ENCODE assay signal across 24 mouse cellular contexts in genomic region chr10:29794663-29795062, GRCm38 (mm10).
DNase-seq lines count a peak whose midpoint lies in the region; ATAC-seq lines count a peak whose summit lies in the region.
"Had no signal": no experiment of that assay in that cellular context is flagged by ENCODE, and none has a peak within 500 bp of the region (broad histone marks: within the 10 kb centered on the region; RNA-seq: fewer than 3 reads in every experiment).

No protein-coding gene starts in this region.

- no peaks in the 10 kb centered on the region for H3K36me3 ChIP-seq in forebrain, embryonic 11.5 days (ENCODE audit: control insufficient read depth, insufficient read depth, low read length)
- H3K36me3 ChIP-seq in forebrain, embryonic 13.5 days (ENCODE audit: poor library complexity, severe bottlenecking): no peaks in the 10 kb centered on the region
- no peaks in the 10 kb centered on the region for H3K36me3 ChIP-seq in kidney, embryonic 16.5 days (ENCODE audit: insufficient read depth, low read length)
- no peaks in the 10 kb centered on the region for H3K36me3 ChIP-seq in limb, embryonic 12.5 days
- H3K36me3 ChIP-seq: embryonic facial prominence, embryonic 13.5 days; heart, embryonic 13.5 days had no signal

- H3K9ac ChIP-seq in forebrain, embryonic 11.5 days (ENCODE audit: low read length): no peak overlapping the region
- no peak overlapping the region for H3K9ac ChIP-seq in forebrain, embryonic 13.5 days
- H3K9ac ChIP-seq in kidney, embryonic 16.5 days (replicated peaks; ENCODE audit: low read length): no peak overlapping the region
- no peak overlapping the region for H3K9ac ChIP-seq in limb, embryonic 12.5 days (replicated peaks)
- H3K9ac ChIP-seq: embryonic facial prominence, embryonic 13.5 days; forebrain, postnatal 0 days; heart, embryonic 13.5 days had no signal

- H3K4me1 ChIP-seq in forebrain, embryonic 11.5 days (replicated peaks; ENCODE audit: control insufficient read depth, insufficient read depth, low read length): no peaks in the 10 kb centered on the region
- no peaks in the 10 kb centered on the region for H3K4me1 ChIP-seq in forebrain, embryonic 13.5 days
- H3K4me1 ChIP-seq in kidney, embryonic 16.5 days (ENCODE audit: insufficient read depth, low read length): no peaks in the 10 kb centered on the region
- peaks cover 12% of the 10 kb centered on the region for H3K4me1 ChIP-seq in limb, embryonic 12.5 days (replicated peaks)
- H3K4me1 ChIP-seq: embryonic facial prominence, embryonic 13.5 days; heart, embryonic 13.5 days had no signal

- WGBS in forebrain, embryonic 11.5 days: 89% methylated on average over 1 of the region's 1 CpGs
- 81% methylated on average over 1 of the region's 1 CpGs for WGBS in forebrain, embryonic 13.5 days
- WGBS in kidney, embryonic 16.5 days: 45% methylated on average over 1 of the region's 1 CpGs
- WGBS in limb, embryonic 12.5 days: 67% methylated on average over 1 of the region's 1 CpGs

- no peak overlapping the region for H3K27ac ChIP-seq in forebrain, embryonic 11.5 days (ENCODE audit: low read depth, low read length)
- no peak overlapping the region for H3K27ac ChIP-seq in forebrain, embryonic 13.5 days
- H3K27ac ChIP-seq in kidney, embryonic 16.5 days (ENCODE audit: low read length): no peak overlapping the region
- no peak overlapping the region for H3K27ac ChIP-seq in limb, embryonic 12.5 days
- H3K27ac ChIP-seq: embryonic facial prominence, embryonic 13.5 days; gastrocnemius, adult 2 months; heart, embryonic 13.5 days had no signal

- H3K4me2 ChIP-seq in forebrain, embryonic 11.5 days (ENCODE audit: low read depth, low read length, severe bottlenecking): no peak overlapping the region
- no peak overlapping the region for H3K4me2 ChIP-seq in forebrain, embryonic 13.5 days
- no peak overlapping the region for H3K4me2 ChIP-seq in kidney, embryonic 16.5 days (replicated peaks; ENCODE audit: low read depth, low read length)
- H3K4me2 ChIP-seq in limb, embryonic 12.5 days: no peak overlapping the region
- H3K4me2 ChIP-seq: embryonic facial prominence, embryonic 13.5 days; heart, embryonic 13.5 days had no signal

- peak; percentile 56; the same call in 1 of the 2 replicates for ATAC-seq in forebrain, embryonic 11.5 days (replicated peaks; ENCODE audit: low FRiP score)
- no peak for ATAC-seq in forebrain, embryonic 13.5 days
- peak; percentile 89 for ATAC-seq in kidney, embryonic 16.5 days (ENCODE audit: low FRiP score, low TSS enrichment)
- ATAC-seq in limb, embryonic 12.5 days (ENCODE audit: insufficient number of reproducible peaks, insufficient read depth, low FRiP score, low TSS enrichment, low read depth): peak; percentile 90
- ATAC-seq: activated CD4-positive, CD25-positive, alpha-beta regulatory T cell, adult 4 months; forebrain, postnatal 0 days; hindbrain, embryonic 16.5 days; inflammation-experienced regulatory T-cells, adult 6 months; intestine, postnatal 0 days; Patski had no signal

- no peaks in the 10 kb centered on the region for H3K9me3 ChIP-seq in forebrain, embryonic 11.5 days (ENCODE audit: control insufficient read depth, low read length)
- no peaks in the 10 kb centered on the region for H3K9me3 ChIP-seq in forebrain, embryonic 13.5 days (replicated peaks)
- H3K9me3 ChIP-seq in kidney, embryonic 16.5 days (ENCODE audit: low read length): no peaks in the 10 kb centered on the region
- no peaks in the 10 kb centered on the region for H3K9me3 ChIP-seq in limb, embryonic 12.5 days
- H3K9me3 ChIP-seq: embryonic facial prominence, embryonic 13.5 days; heart, embryonic 13.5 days had no signal

- DNase-seq in forebrain, embryonic 11.5 days (ENCODE audit: low spot score): no peak
- DNase-seq in kidney, adult 8-10 months: no peak
- peak; percentile 23 for DNase-seq in embryo, embryonic 11 days
- DNase-seq in thymus, postnatal 36 days: no peak
- no peak for DNase-seq in cerebellum, adult 11-12 months
- DNase-seq: adrenal gland, postnatal 25 days; cerebellum, adult 2 months; cerebellum, postnatal 10 days; forebrain, postnatal 0 days; gastrocnemius, adult 2 months; gastrocnemius, postnatal 36 days; heart, adult 11 months; heart, postnatal 36 days had no signal

- no peak overlapping the region for H3K4me3 ChIP-seq in forebrain, embryonic 11.5 days (ENCODE audit: low read depth, low read length)
- no peak overlapping the region for H3K4me3 ChIP-seq in forebrain, embryonic 13.5 days
- no peak overlapping the region for H3K4me3 ChIP-seq in kidney, embryonic 16.5 days (ENCODE audit: low read length)
- H3K4me3 ChIP-seq in limb, embryonic 12.5 days (replicated peaks): no peak overlapping the region
- H3K4me3 ChIP-seq: embryonic facial prominence, embryonic 13.5 days; gastrocnemius, adult 2 months; heart, embryonic 13.5 days had no signal

- no peaks in the 10 kb centered on the region for H3K27me3 ChIP-seq in forebrain, embryonic 11.5 days (ENCODE audit: control insufficient read depth, insufficient read depth, low read length)
- no peaks in the 10 kb centered on the region for H3K27me3 ChIP-seq in forebrain, embryonic 13.5 days
- no peaks in the 10 kb centered on the region for H3K27me3 ChIP-seq in kidney, embryonic 16.5 days (ENCODE audit: insufficient read depth, low read length)
- H3K27me3 ChIP-seq in limb, embryonic 12.5 days: no peaks in the 10 kb centered on the region
- H3K27me3 ChIP-seq: CH12.LX; embryonic facial prominence, embryonic 13.5 days; heart, embryonic 13.5 days; Patski had no signal
